Mouse (Mus musculus) bone marrow, adult 2 months (tissue): ENCODE results near the gene Nav3. TPM values are rescaled to one million over a fixed set of nuclear protein-coding genes. Genes with fewer than 3 reads are reported as not detected.

ENCODE experiments used
- H3K27ac ChIP-seq: fragments of 200-500 bp; 2 replicates; pipeline ENCODE4 v1.5.1; 2012; ENCODE audit warnings: low read depth, mild to moderate bottlenecking, control low read depth, inconsistent platforms, low read length; ENCODE audit not compliant: control insufficient read depth, poor library complexity, insufficient read depth
- H3K4me1 ChIP-seq: fragments of 200-500 bp; 2 replicates; pipeline ENCODE4 v1.6.1; 2011; ENCODE audit warnings: low read length; ENCODE audit not compliant: control insufficient read depth, insufficient read depth
- H3K4me3 ChIP-seq: fragments of 200-500 bp; replicated peaks from 2 replicates; pipeline ENCODE3; 2011; ENCODE audit warnings: mild to moderate bottlenecking, low read depth, low read length, control low read depth; ENCODE audit not compliant: control insufficient read depth
- CTCF ChIP-seq: fragments of 200-500 bp; IDR thresholded peaks from 2 replicates; pipeline ENCODE4 v1.5.1; 2011; ENCODE audit warnings: low read length, control low read depth; ENCODE audit not compliant: control insufficient read depth, insufficient read depth
- POLR2A ChIP-seq: fragments of 200-500 bp; IDR thresholded peaks from 2 replicates; pipeline ENCODE4 v1.6.1; 2011; ENCODE audit warnings: low read depth, mild to moderate bottlenecking, control low read depth, low read length, borderline replicate concordance; ENCODE audit not compliant: control insufficient read depth
- WGBS: fragments of 180-500 bp; shearing (Covaris S2); methylation state at CpG from one replicate; pipeline ENCODE4 v1.1.7; 2018; 5-methylcytosine and 5-hydroxymethylcytosine counted together
- polyA plus RNA-seq: library from polyadenylated mRNA; stranded (reverse); fragments of >200 nt; gene quantifications from 2 replicates; pipeline ENCODE4 v1.2.4, GENCODE M21; 2011; ENCODE audit warnings: low replicate concordance; ENCODE audit not compliant: missing spikeins, insufficient read depth, insufficient read length

The Nav3 gene
- polyA plus RNA-seq, 1 experiment, result 2.0 TPM

- TF ChIP-seq CTCF, result no peak
- TF ChIP-seq POLR2A, result no peak
- no peak overlapping the region for H3K4me3 ChIP-seq
- H3K27ac ChIP-seq, result no peak overlapping the region
- WGBS, result 5% methylated on average over 2 of the region's 2 CpGs
- H3K4me1 ChIP-seq, result no peaks in the 10 kb centered on the region
Measured at GRCm38 (mm10) chr10:109765650-109766049, 690.4 kb downstream of the Nav3 start.

- WGBS, result 80% methylated on average over 18 of the region's 18 CpGs
- no peaks in the 10 kb centered on the region for H3K4me1 ChIP-seq
- TF ChIP-seq POLR2A, result no peak
- TF ChIP-seq CTCF, result no peak
- no peak overlapping the region for H3K4me3 ChIP-seq
- H3K27ac ChIP-seq, result no peak overlapping the region
Measured at GRCm38 (mm10) chr10:109764412-109765101, 691.4 kb downstream of the Nav3 start.

GRCm38 (mm10) chr10:109758921-109759600 lies 696.9 kb downstream of the Nav3 start:
- no peak for TF ChIP-seq POLR2A
- TF ChIP-seq CTCF, result no peak
- 79% methylated on average over 17 of the region's 17 CpGs for WGBS
- Histone ChIP-seq H3K4me1 (no peaks in the 10 kb centered on the region), H3K27ac (no peak overlapping the region), H3K4me3 (no peak overlapping the region)

- Histone ChIP-seq H3K4me3 (no peak overlapping the region), H3K27ac (no peak overlapping the region), H3K4me1 (no peaks in the 10 kb centered on the region)
- WGBS, result 4% methylated on average over 3 of the region's 3 CpGs
- TF ChIP-seq CTCF, result no peak
- TF ChIP-seq POLR2A, result no peak
Measured at GRCm38 (mm10) chr10:109746901-109747300, 709.1 kb downstream of the Nav3 start.

GRCm38 (mm10) chr10:109741664-109742063 lies 714.3 kb downstream of the Nav3 start:
- 74% methylated on average over 2 of the region's 2 CpGs for WGBS
- no peak for TF ChIP-seq POLR2A
- TF ChIP-seq CTCF, result no peak
- Histone ChIP-seq H3K4me3 (no peak overlapping the region), H3K4me1 (no peaks in the 10 kb centered on the region), H3K27ac (no peak overlapping the region)

GRCm38 (mm10) chr10:109740326-109740725 lies 715.7 kb downstream of the Nav3 start:
- WGBS, result 78% methylated on average over 3 of the region's 3 CpGs
- H3K4me3 ChIP-seq, result no peak overlapping the region
- TF ChIP-seq POLR2A (no peak), CTCF (no peak)
- no peaks in the 10 kb centered on the region for H3K4me1 ChIP-seq
- no peak overlapping the region for H3K27ac ChIP-seq

- H3K4me1 ChIP-seq, result no peaks in the 10 kb centered on the region
- WGBS, result 78% methylated on average over 5 of the region's 5 CpGs
- no peak overlapping the region for H3K27ac ChIP-seq
- no peak for TF ChIP-seq POLR2A
- no peak for TF ChIP-seq CTCF
- no peak overlapping the region for H3K4me3 ChIP-seq
Measured at GRCm38 (mm10) chr10:109723646-109724045, 732.4 kb downstream of the Nav3 start.

- Histone ChIP-seq H3K27ac (no peak overlapping the region), H3K4me3 (no peak overlapping the region), H3K4me1 (no peaks in the 10 kb centered on the region)
- no peak for TF ChIP-seq CTCF
- no peak for TF ChIP-seq POLR2A
- WGBS, result 94% methylated on average over 2 of the region's 2 CpGs
Measured at GRCm38 (mm10) chr10:109718808-109719207, 737.2 kb downstream of the Nav3 start.
